Mouse (Mus musculus): ENCODE measurements around the gene Gm14409. TPM values are rescaled to one million over a fixed set of nuclear protein-coding genes. Genes with fewer than 3 reads are reported as not detected.
"Not testable (repeated sequence)": the region's sequence is repeated elsewhere in the genome, so short reads cannot be mapped to it uniquely, and the experiment has no call there.

Gene Gm14409
- 0.16 TPM in 1 of 2 replicates, not detected in the other for polyA plus RNA-seq (2012)

DNA sequence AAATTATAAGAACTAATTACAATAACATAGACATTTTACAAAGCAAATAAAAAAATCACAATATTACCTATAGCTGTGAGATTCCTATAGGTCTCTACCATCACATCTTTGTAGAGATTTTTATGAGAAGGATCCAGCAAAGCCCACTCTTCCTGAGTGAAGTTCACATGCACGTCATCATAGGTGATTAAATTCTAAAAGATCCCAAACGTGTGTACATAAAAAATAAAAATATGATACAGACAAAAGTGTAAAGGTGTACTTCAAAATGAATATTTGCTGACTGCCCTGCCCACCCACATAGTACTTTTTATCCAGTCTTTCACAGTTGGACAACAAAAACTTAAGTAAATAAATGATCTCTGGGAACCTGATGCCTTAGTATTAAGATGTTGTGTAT is at the start of gene Gm14409:
Gm14409 (minus strand) TSS at position 101 of the 400 bp plus-strand sequence.
- TF ChIP-seq GATA1 (IDR thresholded peaks at IDR 0.05; ENCODE audit: low read length), result not testable (repeated sequence)

Other genes with a start within 250 kb of the Gm14409 start
- gene Gm14401, start 192.7 kb downstream of the Gm14409 start, polyA plus RNA-seq (2012), result 0.04 TPM in 1 of 2 replicates, not detected in the other
- gene Gm14410, start 60.6 kb downstream of the Gm14409 start, polyA plus RNA-seq (2012), result 3.0 TPM in 2 replicates
- 0.16 TPM in 1 of 2 replicates, not detected in the other for gene Gm14412, start 57.3 kb upstream of the Gm14409 start, polyA plus RNA-seq (2012)
- gene Gm14418, start 131.3 kb upstream of the Gm14409 start, polyA plus RNA-seq (2012), result not detected in 2 replicates
- gene Zfp970, start 197.7 kb upstream of the Gm14409 start, polyA plus RNA-seq (2012), result 0.29 and 0.76 TPM in 2 replicates
- gene Gm14403, start 231.2 kb upstream of the Gm14409 start, polyA plus RNA-seq (2012), result not detected in 2 replicates

Measured in G1E-ER4 (cell line).